Mouse (Mus musculus): ENCODE data around the gene Txnrd1.

DNA sequence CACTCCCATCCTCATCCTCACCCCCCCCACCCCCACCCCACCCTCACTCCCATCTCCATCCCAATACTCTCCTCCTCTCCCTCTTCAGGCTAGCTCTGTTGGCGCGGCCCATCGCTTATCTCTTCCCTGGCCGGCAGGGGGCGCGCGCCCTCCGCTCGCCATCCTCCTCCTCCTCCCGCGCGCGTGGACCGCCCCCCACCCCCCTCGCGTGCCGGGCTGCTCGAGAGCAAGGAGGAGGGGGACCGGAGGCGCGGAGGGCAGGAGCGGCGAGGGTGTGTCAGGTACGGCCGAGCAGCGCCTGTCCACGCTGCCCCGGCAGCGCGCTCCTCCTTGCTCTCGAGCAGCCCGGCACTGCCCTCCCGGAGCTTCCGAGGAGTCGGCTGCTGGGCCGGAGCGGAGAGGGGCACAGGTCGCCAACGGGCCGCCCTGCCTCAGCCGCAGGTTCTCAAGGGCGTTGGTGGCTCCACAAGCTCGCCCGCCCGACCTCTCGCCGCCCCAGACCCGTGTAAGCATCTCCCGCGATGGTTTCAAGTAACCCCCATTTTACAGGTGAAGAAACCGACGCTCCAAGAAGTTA is 21.8 kb upstream of the Txnrd1 start:
- TF ChIP-seq CTCF (conservative IDR thresholded peaks at IDR 0.05; ENCODE audit: low read length) (no peak), NANOG (IDR thresholded peaks at IDR 0.05; ENCODE audit: borderline replicate concordance, low read length) (no peak), POU5F1 (IDR thresholded peaks at IDR 0.05; ENCODE audit: borderline replicate concordance, low read length) (no peak)
